Mouse (Mus musculus) E14TG2a.4 (cell line): ENCODE results near the gene Map7.

Experiments used
- CTCF ChIP-seq: conservative IDR thresholded peaks from 2 replicates; pipeline ENCODE4 v1.5.1; 2014; ENCODE audit warnings: low read length
- POU5F1 ChIP-seq: IDR thresholded peaks from 2 replicates; pipeline ENCODE4 v1.6.1; 2014; ENCODE audit warnings: low read length, borderline replicate concordance

DNA sequence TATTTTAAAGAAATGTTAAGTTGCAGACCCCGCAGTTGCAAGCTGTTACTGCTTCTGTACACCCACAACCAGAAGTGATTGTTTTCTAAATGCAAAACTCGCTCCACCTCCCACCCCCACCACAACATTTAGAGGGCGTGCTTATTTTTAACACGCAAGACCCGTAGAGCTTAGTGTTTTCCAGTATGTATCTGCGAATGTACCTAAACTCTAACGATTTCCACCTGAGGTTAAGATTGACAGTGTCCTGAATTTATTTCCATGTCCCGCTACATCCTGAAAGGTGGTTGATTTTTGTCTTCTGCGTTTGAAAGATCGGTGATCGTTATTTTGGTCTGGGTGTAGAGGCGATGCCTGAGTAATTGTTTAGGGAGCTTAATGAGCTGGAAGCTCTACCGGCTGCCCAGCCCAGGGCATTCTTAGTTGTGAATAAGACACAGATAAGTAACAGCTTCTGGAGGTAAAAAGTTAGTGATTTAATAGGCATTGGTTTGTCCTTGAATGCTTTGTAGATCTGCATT lies 1.6 kb downstream of the Map7 start:
- TF ChIP-seq CTCF (no peak), POU5F1 (no peak)
